Mouse (Mus musculus): ENCODE measurements around the gene Ezh1. TPM values are rescaled to one million over a fixed set of nuclear protein-coding genes. Genes with fewer than 3 reads are reported as not detected.
A peak's percentile ranks its signal among the peaks of the same experiment; 100 is the strongest.

The Ezh1 gene
- polyA plus RNA-seq (2016; fragmentation: Nextera tagmentation; extraction: Ambion mirVana) = 10.1 and 13.6 TPM in 2 replicates

- peak; percentile 91 for DNase-seq (ENCODE audit: low spot score)
- Histone ChIP-seq H3K27me3 (ENCODE audit: low read depth, poor library complexity, severe bottlenecking) (no peaks in the 10 kb centered on the region; the same call in 1 of the 2 replicates), H3K9me3 (replicated peaks) (no peaks in the 10 kb centered on the region), H3K4me1 (peaks cover 35% of the 10 kb centered on the region), H3K4me3 (peak within 1 kb of the TSS; percentile 87), H3K27ac (peak within 1 kb of the TSS; percentile 89), H3K36me3 (no peaks in the 10 kb centered on the region)
- WGBS = 1% methylated on average over 56 of the region's 56 CpGs
Observed at GRCm38 (mm10) chr11:101226065-101226701, at the start of gene Ezh1. Gene Ezh1, minus strand, starts transcription at chr11:101226463.

DNA sequence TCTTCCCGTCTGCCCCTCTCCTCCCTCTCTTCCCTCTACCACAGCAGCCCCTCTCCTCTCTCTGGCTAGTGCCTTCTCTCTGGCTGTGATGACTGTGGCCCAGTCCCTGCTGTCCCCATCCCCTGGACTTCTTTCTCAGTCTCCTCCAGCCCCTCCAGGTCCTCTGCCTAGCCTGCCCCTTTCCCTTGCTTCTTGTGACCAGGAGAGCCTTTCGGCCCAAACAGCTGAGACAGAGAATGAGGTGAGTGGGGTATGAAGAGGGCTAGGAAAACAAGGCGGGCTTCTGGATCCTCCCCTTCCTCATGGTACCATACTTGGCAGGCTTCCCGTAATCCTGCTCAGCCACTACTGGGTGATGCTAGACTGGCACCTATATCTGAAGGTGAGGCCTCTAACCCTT is 49.0 kb upstream of the Ezh1 start:
- WGBS = 68% methylated on average over 4 of the region's 4 CpGs
- Histone ChIP-seq H3K36me3 (peaks cover 17% of the 10 kb centered on the region), H3K27ac (no peak overlapping the region), H3K4me3 (no peak overlapping the region), H3K27me3 (ENCODE audit: low read depth, poor library complexity, severe bottlenecking) (peaks cover 38% of the 10 kb centered on the region), H3K9me3 (replicated peaks) (no peaks in the 10 kb centered on the region), H3K4me1 (peaks cover 40% of the 10 kb centered on the region)
- no peak for DNase-seq (ENCODE audit: low spot score)

DNA sequence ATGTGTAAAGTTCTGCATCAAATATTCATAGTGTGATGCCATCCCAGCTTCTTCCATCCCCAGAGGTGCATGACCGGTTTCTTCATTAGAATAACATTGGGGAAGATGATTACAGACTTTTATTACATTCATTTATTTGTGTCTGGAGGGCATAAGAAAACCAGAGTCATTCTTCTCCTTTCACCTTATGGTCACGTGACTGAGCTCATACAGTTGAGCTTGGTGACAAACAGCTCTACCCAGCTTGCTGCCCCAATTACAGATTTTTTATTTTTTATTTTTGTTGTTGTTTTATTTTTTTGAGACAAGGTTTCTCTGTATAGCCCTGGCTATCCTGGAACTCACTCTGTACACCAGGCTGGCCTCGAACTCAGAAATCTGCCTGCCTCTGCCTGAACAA is 46.2 kb upstream of the Ezh1 start:
- peaks cover 48% of the 10 kb centered on the region for H3K27me3 ChIP-seq (ENCODE audit: low read depth, poor library complexity, severe bottlenecking)
- 93% methylated on average over 3 of the region's 3 CpGs for WGBS
- no peak for DNase-seq (ENCODE audit: low spot score)

DNA sequence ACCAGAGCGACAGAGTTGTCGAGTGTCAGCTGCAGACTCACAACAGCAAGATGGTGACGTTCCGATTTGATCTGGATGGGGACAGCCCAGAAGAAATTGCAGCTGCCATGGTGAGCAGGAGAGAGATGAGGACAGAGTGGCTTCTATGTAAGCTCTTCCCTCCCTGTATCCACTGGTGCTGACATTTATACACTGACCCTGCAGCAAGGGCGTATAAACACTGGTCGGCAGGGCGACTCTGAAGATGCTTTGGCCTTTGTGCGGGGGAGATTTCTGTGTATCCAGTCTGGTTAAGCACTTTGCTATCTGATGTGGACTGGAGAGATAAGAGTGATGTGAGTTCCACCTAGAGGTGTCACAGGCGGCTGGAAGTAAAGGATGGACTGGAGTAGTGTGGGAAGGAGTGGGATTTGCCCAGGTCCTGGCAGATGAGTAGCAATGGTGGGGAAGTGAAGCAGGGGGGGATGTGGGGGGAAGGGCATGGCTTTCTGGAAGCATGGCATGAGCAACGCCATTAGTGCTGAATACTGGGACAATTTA is 43.4 kb upstream of the Ezh1 start:
- WGBS = 13% methylated on average over 10 of the region's 10 CpGs
- DNase-seq (ENCODE audit: low spot score) = no peak
- Histone ChIP-seq H3K27ac (no peak overlapping the region), H3K36me3 (no peaks in the 10 kb centered on the region), H3K4me3 (no peak overlapping the region), H3K4me1 (peaks cover 19% of the 10 kb centered on the region), H3K9me3 (replicated peaks) (no peaks in the 10 kb centered on the region), H3K27me3 (ENCODE audit: low read depth, poor library complexity, severe bottlenecking) (peaks cover 54% of the 10 kb centered on the region)

More for the DNA sequence above, 46.2 kb upstream of the Ezh1 start:
- no peaks in the 10 kb centered on the region for H3K9me3 ChIP-seq (replicated peaks)
- H3K4me1 ChIP-seq = peaks cover 32% of the 10 kb centered on the region
- H3K4me3 ChIP-seq = no peak overlapping the region
- H3K27ac ChIP-seq = no peak overlapping the region
- peaks cover 16% of the 10 kb centered on the region for H3K36me3 ChIP-seq

- Histone ChIP-seq H3K4me1 (peaks cover 51% of the 10 kb centered on the region), H3K27me3 (ENCODE audit: low read depth, poor library complexity, severe bottlenecking) (peaks cover 85% of the 10 kb centered on the region), H3K27ac (no peak overlapping the region), H3K9me3 (replicated peaks) (no peaks in the 10 kb centered on the region), H3K36me3 (no peaks in the 10 kb centered on the region), H3K4me3 (no peak overlapping the region)
- DNase-seq (ENCODE audit: low spot score) = no peak
- WGBS = 31% methylated on average over 6 of the region's 6 CpGs
Observed at GRCm38 (mm10) chr11:101265906-101266305, 39.6 kb upstream of the Ezh1 start.

GRCm38 (mm10) chr11:101264954-101265471 is 38.8 kb upstream of the Ezh1 start:
- H3K36me3 ChIP-seq = no peaks in the 10 kb centered on the region
- peak overlapping the region; percentile 63; the same call in 1 of the 2 replicates for H3K27ac ChIP-seq
- DNase-seq (ENCODE audit: low spot score) = peak; percentile 63
- no peaks in the 10 kb centered on the region for H3K9me3 ChIP-seq (replicated peaks)
- H3K4me3 ChIP-seq = peak overlapping the region; percentile 52
- WGBS = under 1% methylated on average over 31 of the region's 31 CpGs
- H3K27me3 ChIP-seq (ENCODE audit: low read depth, poor library complexity, severe bottlenecking) = peaks cover 89% of the 10 kb centered on the region
- peaks cover 60% of the 10 kb centered on the region for H3K4me1 ChIP-seq

- WGBS = 13% methylated on average over 3 of the region's 3 CpGs
- Histone ChIP-seq H3K27ac (no peak overlapping the region), H3K27me3 (ENCODE audit: low read depth, poor library complexity, severe bottlenecking) (peaks cover 84% of the 10 kb centered on the region), H3K36me3 (peaks cover 6% of the 10 kb centered on the region; the same call in 1 of the 2 replicates), H3K4me3 (0 out of 2 replicates have a peak overlapping the region, but pooled peaks have one; percentile 3), H3K9me3 (replicated peaks) (no peaks in the 10 kb centered on the region), H3K4me1 (peaks cover 62% of the 10 kb centered on the region)
- DNase-seq (ENCODE audit: low spot score) = peak; percentile 39
Observed at GRCm38 (mm10) chr11:101263989-101264280, 37.7 kb upstream of the Ezh1 start.

DNA sequence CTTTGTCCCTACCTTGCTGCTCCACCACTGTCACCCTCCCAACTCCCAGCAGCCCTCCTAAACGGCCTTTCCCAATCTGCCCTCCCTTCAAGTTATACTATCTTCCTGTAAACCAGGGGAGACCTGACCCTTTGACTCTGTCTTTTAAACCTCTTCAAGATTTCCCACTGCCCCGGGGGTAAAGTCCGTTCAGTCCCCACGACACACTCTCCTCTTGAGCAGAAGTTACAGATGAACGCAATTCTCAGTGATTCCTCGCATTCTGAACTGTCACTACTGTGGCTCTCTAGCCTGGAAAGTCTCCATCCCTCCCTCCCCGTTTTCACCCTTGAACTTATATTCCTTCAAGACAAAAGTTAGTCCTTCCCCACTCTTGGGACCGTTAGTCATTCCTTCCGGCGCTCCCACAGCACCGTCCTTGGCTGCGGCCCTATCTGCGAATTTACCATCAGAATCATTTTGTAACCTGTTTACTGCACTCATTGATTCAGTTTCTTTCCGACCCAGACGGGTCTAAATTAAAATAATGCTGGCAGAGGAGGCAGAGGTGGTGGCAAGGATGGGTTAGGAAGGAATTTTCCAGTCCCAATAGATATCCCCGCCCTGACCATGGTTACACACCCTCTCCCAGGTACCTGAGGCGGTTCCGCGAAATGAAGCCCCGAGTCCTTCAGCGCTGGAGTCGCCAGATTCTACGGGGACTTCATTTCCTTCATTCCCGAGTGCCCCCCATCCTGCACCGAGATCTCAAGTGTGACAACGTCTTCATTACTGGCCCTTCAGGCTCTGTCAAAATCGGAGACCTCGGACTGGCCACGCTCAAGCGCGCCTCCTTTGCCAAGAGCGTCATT is 37.1 kb upstream of the Ezh1 start:
- H3K27me3 ChIP-seq (ENCODE audit: low read depth, poor library complexity, severe bottlenecking) = peaks cover 78% of the 10 kb centered on the region
- DNase-seq (ENCODE audit: low spot score) = peak; percentile 42

DNA sequence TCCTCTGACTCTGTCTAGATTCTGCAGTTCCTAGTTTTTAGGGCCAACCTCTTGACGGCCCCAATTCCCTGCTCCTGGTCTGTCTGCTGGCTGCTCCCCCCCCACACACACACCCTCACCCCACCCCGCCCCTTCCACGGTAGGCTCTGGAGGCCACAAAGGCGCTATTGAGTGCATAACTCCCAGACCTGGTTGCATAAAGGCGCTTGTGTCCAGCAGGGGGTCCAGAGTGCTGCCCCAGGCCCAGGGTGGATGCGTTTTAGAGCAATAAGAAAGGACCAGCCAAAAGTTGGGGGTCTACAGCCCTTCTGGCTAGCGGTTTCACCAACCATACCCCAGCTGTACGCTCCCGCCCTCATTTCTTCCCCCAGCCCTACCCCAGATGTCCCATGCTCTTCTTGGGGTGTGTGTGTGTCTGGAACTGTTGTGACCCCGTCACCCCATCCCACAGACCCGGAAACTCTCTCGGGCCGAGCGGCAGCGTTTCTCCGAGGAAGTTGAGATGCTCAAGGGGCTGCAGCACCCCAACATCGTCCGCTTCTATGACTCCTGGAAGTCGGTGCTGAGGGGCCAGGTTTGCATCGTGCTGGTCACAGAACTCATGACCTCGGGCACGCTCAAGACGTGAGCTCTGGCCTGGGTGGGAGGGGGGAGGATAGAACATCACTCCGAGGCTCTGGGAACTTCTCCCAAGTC is 36.2 kb upstream of the Ezh1 start:
- no peaks in the 10 kb centered on the region for H3K9me3 ChIP-seq (replicated peaks)
- peaks cover 72% of the 10 kb centered on the region for H3K4me1 ChIP-seq
- peak overlapping the region; percentile 12; the same call in 1 of the 2 replicates for H3K27ac ChIP-seq
- peaks cover 17% of the 10 kb centered on the region for H3K36me3 ChIP-seq
- DNase-seq (ENCODE audit: low spot score) = peak; percentile 53
- H3K27me3 ChIP-seq (ENCODE audit: low read depth, poor library complexity, severe bottlenecking) = peaks cover 69% of the 10 kb centered on the region
- peak overlapping the region; percentile 67 for H3K4me3 ChIP-seq
- WGBS = 1% methylated on average over 24 of the region's 24 CpGs

More for the DNA sequence above, 37.1 kb upstream of the Ezh1 start:
- peaks cover 67% of the 10 kb centered on the region for H3K4me1 ChIP-seq
- H3K4me3 ChIP-seq = peak overlapping the region; percentile 3; the same call in 1 of the 2 replicates
- H3K27ac ChIP-seq = no peak overlapping the region
- H3K36me3 ChIP-seq = peaks cover 9% of the 10 kb centered on the region
- 3% methylated on average over 32 of the region's 32 CpGs for WGBS
- H3K9me3 ChIP-seq (replicated peaks) = no peaks in the 10 kb centered on the region

- peak overlapping the region; percentile 67 for H3K4me3 ChIP-seq
- H3K36me3 ChIP-seq = peaks cover 31% of the 10 kb centered on the region
- H3K27ac ChIP-seq = peak overlapping the region; percentile 84
- H3K27me3 ChIP-seq (ENCODE audit: low read depth, poor library complexity, severe bottlenecking) = peaks cover 54% of the 10 kb centered on the region
- H3K9me3 ChIP-seq (replicated peaks) = no peaks in the 10 kb centered on the region
- peaks cover 72% of the 10 kb centered on the region for H3K4me1 ChIP-seq
- under 1% methylated on average over 30 of the region's 30 CpGs for WGBS
- peak; percentile 61 for DNase-seq (ENCODE audit: low spot score)
Observed at GRCm38 (mm10) chr11:101260826-101261380, 34.6 kb upstream of the Ezh1 start.

GRCm38 (mm10) chr11:101259948-101260825 is 33.9 kb upstream of the Ezh1 start, which contains the start of gene Wnk4:
Gene Wnk4, plus strand, starts transcription at chr11:101260567.
- WGBS = 1% methylated on average over 43 of the region's 43 CpGs
- Histone ChIP-seq H3K4me3 (peak within 1 kb of the TSS; percentile 67), H3K27me3 (ENCODE audit: low read depth, poor library complexity, severe bottlenecking) (peaks cover 47% of the 10 kb centered on the region), H3K4me1 (peaks cover 68% of the 10 kb centered on the region), H3K27ac (peak within 1 kb of the TSS; percentile 84), H3K36me3 (peaks cover 35% of the 10 kb centered on the region), H3K9me3 (replicated peaks) (no peaks in the 10 kb centered on the region)
- DNase-seq (ENCODE audit: low spot score) = peak; percentile 86

Data from limb, embryonic 10.5 days (tissue).